Mouse (Mus musculus): ENCODE measurements around the gene Tut4. TPM values are rescaled to one million over a fixed set of nuclear protein-coding genes. Genes with fewer than 3 reads are reported as not detected.

The Tut4 gene
- polyA plus RNA-seq (2021; fragmentation: Nextera tagmentation), result 4.0 and 5.5 TPM in 2 replicates
- long read RNA-seq, experiment 1, partial matches to known transcripts, result 3 of 7 reads
- long read RNA-seq, experiment 1, other reads (novel, unspliced or antisense), result 4 of 7 reads
- long read RNA-seq, experiment 2, partial matches to known transcripts, result 6 of 11 reads
- long read RNA-seq, experiment 2, other reads (novel, unspliced or antisense), result 3 of 11 reads

GRCm38 (mm10) chr4:108459231-108460155 lies at the start of gene Tut4:
Gene Tut4 (plus strand): TSS chr4:108459426.

GRCm38 (mm10) chr4:108578840-108579742 lies 119.9 kb downstream of the Tut4 start, which contains the start of the genes Prpf38a and Orc1:
Gene Prpf38a (minus strand): TSS chr4:108579336.
Gene Orc1 (plus strand): TSS chr4:108579423.

Other genes starting within 250 kb of the Tut4 start
- gene Zyg11a, start 241.4 kb upstream of the Tut4 start, polyA plus RNA-seq (2021; fragmentation: Nextera tagmentation), result not detected in 2 replicates
- gene Zyg11b, start 158.3 kb upstream of the Tut4 start, polyA plus RNA-seq (2021; fragmentation: Nextera tagmentation), result 29.0 and 29.2 TPM in 2 replicates
- gene Coa7, start 131.3 kb upstream of the Tut4 start, polyA plus RNA-seq (2021; fragmentation: Nextera tagmentation), result 19.1 and 27.6 TPM in 2 replicates
- 0.35 and 0.46 TPM in 2 replicates for gene Shisal2a, start 76.1 kb upstream of the Tut4 start, polyA plus RNA-seq (2021; fragmentation: Nextera tagmentation)
- gene Gpx7, start 52.5 kb upstream of the Tut4 start, polyA plus RNA-seq (2021; fragmentation: Nextera tagmentation), result 12.3 and 13.0 TPM in 2 replicates
- gene Prpf38a, start 119.9 kb downstream of the Tut4 start, polyA plus RNA-seq (2021; fragmentation: Nextera tagmentation), result 26.5 and 28.5 TPM in 2 replicates
- gene Orc1, start 120.0 kb downstream of the Tut4 start, polyA plus RNA-seq (2021; fragmentation: Nextera tagmentation), result 0.79 TPM in 1 of 2 replicates, not detected in the other
- 5.7 and 5.9 TPM in 2 replicates for gene Cc2d1b, start 160.5 kb downstream of the Tut4 start, polyA plus RNA-seq (2021; fragmentation: Nextera tagmentation)